In the genomic region with DNA sequence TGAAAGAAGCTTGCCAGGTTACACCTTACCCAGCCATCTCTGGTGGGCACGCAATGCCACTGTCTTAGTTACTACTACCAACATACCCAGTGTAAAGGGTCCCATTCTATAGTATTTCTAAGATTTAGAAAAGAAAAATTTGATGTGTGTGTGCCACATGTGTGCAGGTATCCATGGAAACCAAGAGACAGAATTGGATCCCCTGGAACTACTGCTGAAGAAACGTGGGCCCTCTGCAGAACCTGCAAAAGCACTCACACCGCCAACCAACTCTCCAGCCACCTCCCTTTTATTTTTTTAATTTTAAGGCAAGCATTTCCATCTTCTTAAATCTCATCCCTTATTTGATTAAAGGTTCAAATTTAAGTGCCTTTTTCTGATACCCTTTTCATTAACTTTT, we compare ENCODE assay signal across 29 mouse cellular contexts. TPM values are rescaled to one million over a fixed set of nuclear protein-coding genes. Genes with fewer than 3 reads are reported as not detected.
DNase-seq lines count a peak whose midpoint lies in the region; ATAC-seq and TF ChIP-seq lines count a peak whose summit lies in the region.
"Had no signal": no experiment of that assay in that cellular context is flagged by ENCODE, and none has a peak within 500 bp of the region (broad histone marks: within the 10 kb centered on the region; RNA-seq: fewer than 3 reads in every experiment).

No protein-coding gene starts in this region.

- ATAC-seq in heart, embryonic 12.5 days (ENCODE audit: insufficient number of reproducible peaks, low FRiP score) = no peak
- ATAC-seq in midbrain, embryonic 11.5 days (ENCODE audit: low FRiP score) = no peak
- ATAC-seq in midbrain, embryonic 16.5 days = no peak
- ATAC-seq: activated CD4-positive, CD25-positive, alpha-beta regulatory T cell, adult 4 months; CD4-positive, CD25-positive, alpha-beta regulatory T cell, adult 4 months; forebrain, embryonic 14.5 days; Patski had no signal

- 87% methylated on average over 3 of the region's 3 CpGs for WGBS in heart, embryonic 12.5 days
- WGBS in midbrain, embryonic 11.5 days = 83% methylated on average over 3 of the region's 3 CpGs
- WGBS in midbrain, embryonic 16.5 days = 76% methylated on average over 3 of the region's 3 CpGs

- no peak for TF ChIP-seq POLR2A in testis, adult 2 months (IDR thresholded peaks at IDR 0.05; ENCODE audit: control insufficient read depth, low read depth, low read length)

- H3K9me3 ChIP-seq in heart, embryonic 12.5 days (replicated peaks) = no peaks in the 10 kb centered on the region
- H3K9me3 ChIP-seq in midbrain, embryonic 11.5 days (ENCODE audit: control insufficient read depth, low read length) = no peaks in the 10 kb centered on the region
- H3K9me3 ChIP-seq in midbrain, embryonic 16.5 days (replicated peaks; ENCODE audit: control insufficient read depth, low read length, poor library complexity, severe bottlenecking) = no peaks in the 10 kb centered on the region
- H3K9me3 ChIP-seq: embryonic facial prominence, embryonic 13.5 days; embryonic facial prominence, embryonic 15.5 days; forebrain, embryonic 10.5 days; forebrain, embryonic 12.5 days; G1E had no signal

- no peak for TF ChIP-seq CTCF in testis, adult 2 months (IDR thresholded peaks at IDR 0.05; ENCODE audit: control insufficient read depth, insufficient read depth, insufficient replicate concordance, low read depth, low read length)

- H3K36me3 ChIP-seq in heart, embryonic 12.5 days = peaks cover 44% of the 10 kb centered on the region
- H3K36me3 ChIP-seq in midbrain, embryonic 11.5 days (ENCODE audit: control insufficient read depth, insufficient read depth, low read length) = peaks cover 5% of the 10 kb centered on the region; the same call in 1 of the 2 replicates
- peaks cover 8% of the 10 kb centered on the region; the same call in 1 of the 2 replicates for H3K36me3 ChIP-seq in midbrain, embryonic 16.5 days (ENCODE audit: control insufficient read depth, insufficient read depth, low read length)
- H3K36me3 ChIP-seq in testis, adult 2 months (ENCODE audit: control insufficient read depth, insufficient read depth, low read length) = no peaks in the 10 kb centered on the region

- H3K27me3 ChIP-seq in heart, embryonic 12.5 days (replicated peaks) = no peaks in the 10 kb centered on the region
- H3K27me3 ChIP-seq in midbrain, embryonic 11.5 days (ENCODE audit: control insufficient read depth, insufficient read depth, low read length) = no peaks in the 10 kb centered on the region
- no peaks in the 10 kb centered on the region for H3K27me3 ChIP-seq in midbrain, embryonic 16.5 days (ENCODE audit: control insufficient read depth, insufficient read depth, low read depth, low read length)
- H3K27me3 ChIP-seq in testis, adult 2 months (ENCODE audit: control insufficient read depth, insufficient read depth, low read length) = no peaks in the 10 kb centered on the region
- H3K27me3 ChIP-seq: CH12.LX; embryonic facial prominence, embryonic 13.5 days; embryonic facial prominence, embryonic 15.5 days; forebrain, embryonic 12.5 days; Patski had no signal

- H3K9ac ChIP-seq in heart, embryonic 12.5 days = no peak overlapping the region
- H3K9ac ChIP-seq in midbrain, embryonic 11.5 days (ENCODE audit: low read length) = no peak overlapping the region
- H3K9ac ChIP-seq in midbrain, embryonic 16.5 days (ENCODE audit: low read depth, low read length) = no peak overlapping the region
- H3K9ac ChIP-seq: embryonic facial prominence, embryonic 13.5 days; embryonic facial prominence, embryonic 15.5 days; forebrain, embryonic 12.5 days had no signal

- intact Hi-C loops in heart, postnatal 10 days (cut with DNase I) = no loop called here

- DNase-seq in heart, postnatal 10 days = no peak
- DNase-seq in midbrain, embryonic 11.5 days (ENCODE audit: low spot score, missing footprints) = peak; percentile 71
- DNase-seq in testis, postnatal 10 days (ENCODE audit: low spot score) = no peak
- no peak for DNase-seq in lung, postnatal 36 days
- DNase-seq: adrenal gland, adult 8-10 months; adrenal gland, postnatal 14 days; adrenal gland, postnatal 36 days; B cell, adult 2 months; cerebellum, adult 11 months; cerebellum, adult 18-20 months; cerebellum, adult 8-10 months; cerebellum, adult 9-11 months; cerebellum, postnatal 14 days; cerebellum, postnatal 36 days; embryo, embryonic 11 days had no signal

- H3K27ac ChIP-seq in heart, embryonic 12.5 days (ENCODE audit: poor library complexity, severe bottlenecking) = 0 out of 2 replicates have a peak overlapping the region, but pooled peaks have one; percentile 10
- H3K27ac ChIP-seq in midbrain, embryonic 11.5 days (ENCODE audit: low read depth, low read length) = no peak overlapping the region
- H3K27ac ChIP-seq in midbrain, embryonic 16.5 days (ENCODE audit: low read length) = no peak overlapping the region
- H3K27ac ChIP-seq in testis, adult 2 months (ENCODE audit: control insufficient read depth, insufficient read depth, low read depth, low read length) = no peak overlapping the region
- H3K27ac ChIP-seq: embryonic facial prominence, embryonic 13.5 days; embryonic facial prominence, embryonic 15.5 days; forebrain, embryonic 10.5 days; forebrain, embryonic 12.5 days had no signal

- no peak overlapping the region for H3K4me2 ChIP-seq in heart, embryonic 12.5 days
- H3K4me2 ChIP-seq in midbrain, embryonic 11.5 days = no peak overlapping the region
- no peak overlapping the region for H3K4me2 ChIP-seq in midbrain, embryonic 16.5 days (ENCODE audit: low read length)
- H3K4me2 ChIP-seq: embryonic facial prominence, embryonic 13.5 days; embryonic facial prominence, embryonic 15.5 days; forebrain, embryonic 12.5 days had no signal

- no peak overlapping the region for H3K4me3 ChIP-seq in heart, embryonic 12.5 days
- no peak overlapping the region for H3K4me3 ChIP-seq in midbrain, embryonic 11.5 days (ENCODE audit: low read depth, low read length)
- H3K4me3 ChIP-seq in midbrain, embryonic 16.5 days (ENCODE audit: low read depth, low read length) = no peak overlapping the region
- H3K4me3 ChIP-seq in testis, adult 2 months (ENCODE audit: control insufficient read depth, low read depth, low read length) = peak overlapping the region; percentile 76
- H3K4me3 ChIP-seq: embryonic facial prominence, embryonic 13.5 days; embryonic facial prominence, embryonic 15.5 days; erythroblast, embryonic 14.5 days; forebrain, embryonic 10.5 days; forebrain, embryonic 12.5 days had no signal

- H3K4me1 ChIP-seq in heart, embryonic 12.5 days (replicated peaks) = peaks cover 19% of the 10 kb centered on the region
- no peaks in the 10 kb centered on the region for H3K4me1 ChIP-seq in midbrain, embryonic 11.5 days (ENCODE audit: control insufficient read depth, insufficient read depth, low read length)
- peaks cover 16% of the 10 kb centered on the region for H3K4me1 ChIP-seq in midbrain, embryonic 16.5 days (ENCODE audit: control insufficient read depth, insufficient read depth, low read length)
- H3K4me1 ChIP-seq in testis, adult 2 months (ENCODE audit: control insufficient read depth, insufficient read depth, low read length) = no peaks in the 10 kb centered on the region
- H3K4me1 ChIP-seq: embryonic facial prominence, embryonic 15.5 days; forebrain, embryonic 10.5 days; forebrain, embryonic 12.5 days had no signal

RNA-seq across cellular contexts. Expression of gene Ptp4a2, which starts 40.8 kb away (rescaled TPM):
- 372 and 428 TPM in 2 replicates for polyA plus RNA-seq in heart, embryonic 12.5 days (2016; fragmentation: Nextera tagmentation; extraction: Ambion mirVana)
- total RNA-seq in heart, postnatal 10 days (2021) = 100 to 1,000 TPM; 243 to 271 TPM
- polyA plus RNA-seq in midbrain, embryonic 11.5 days (2014; fragmentation: Nextera tagmentation; extraction: Ambion mirVana) = 368 TPM in 2 replicates
- 222 and 255 TPM in 2 replicates for polyA plus RNA-seq in midbrain, embryonic 16.5 days (2015; fragmentation: Nextera tagmentation; extraction: Ambion mirVana)
- 39.9 and 48.8 TPM in 2 replicates for polyA plus RNA-seq in testis, adult 2 months (2012; rRNA removed)
